Mouse (Mus musculus) T-helper 17 cell (primary cell): Measurements from ENCODE around the gene Ager.

Experiments used
- in situ Hi-C, 2 experiments: fragments of 300-600 bp; cut with MboI, MseI; formaldehyde crosslinking; loops; 1 replicate in 1 of 2; 2 replicates in 1 of 2; pipeline ENCODE4 v1.15.1; 2025; ENCODE audit warnings: high pct_unique_total_duplicates in 2 of 2

Ager gene

GRCm38 (mm10) chr17:34628644-34628967 is 30.9 kb downstream of the Ager start:
- in situ Hi-C loops = no loop called here

GRCm38 (mm10) chr17:34629221-34629751 is 31.6 kb downstream of the Ager start, which contains the start of gene Prrt1:
Prrt1 (plus strand) TSS chr17:34629533.
- in situ Hi-C loops = no loop called here

GRCm38 (mm10) chr17:34629796-34630603 is 32.3 kb downstream of the Ager start:
- in situ Hi-C loops = no loop called here

GRCm38 (mm10) chr17:34630761-34631301 is 33.2 kb downstream of the Ager start:
- in situ Hi-C loops = no loop called here

GRCm38 (mm10) chr17:34631647-34632046 is 34.0 kb downstream of the Ager start:
- in situ Hi-C loops = no loop called here

GRCm38 (mm10) chr17:34632261-34632691 is 34.6 kb downstream of the Ager start:
- in situ Hi-C loops = no loop called here

- in situ Hi-C loops = no loop called here
Observed at GRCm38 (mm10) chr17:34635671-34636070, 38.0 kb downstream of the Ager start.

GRCm38 (mm10) chr17:34637459-34637858 is 39.8 kb downstream of the Ager start:
- in situ Hi-C loops = no loop called here

- in situ Hi-C loops = no loop called here
Observed at GRCm38 (mm10) chr17:34639461-34640255, 42.0 kb downstream of the Ager start.

GRCm38 (mm10) chr17:34640778-34641601 is 43.3 kb downstream of the Ager start:
- in situ Hi-C loops = no loop called here

- in situ Hi-C loops = no loop called here
Observed at GRCm38 (mm10) chr17:34641945-34642344, 44.3 kb downstream of the Ager start.

GRCm38 (mm10) chr17:34643379-34643778 is 45.7 kb downstream of the Ager start:
- in situ Hi-C loops = no loop called here

GRCm38 (mm10) chr17:34643944-34644343 is 46.3 kb downstream of the Ager start:
- in situ Hi-C loops = no loop called here

GRCm38 (mm10) chr17:34644608-34645007 is 46.9 kb downstream of the Ager start, which contains the start of gene Fkbpl:
Fkbpl (plus strand) TSS chr17:34644764.
- in situ Hi-C loops = no loop called here

GRCm38 (mm10) chr17:34645256-34645829 is 47.7 kb downstream of the Ager start:
- in situ Hi-C loops = no loop called here

- in situ Hi-C loops = no loop called here
Observed at GRCm38 (mm10) chr17:34645831-34646511, 48.3 kb downstream of the Ager start.

GRCm38 (mm10) chr17:34646906-34647787 is 49.5 kb downstream of the Ager start, which contains the start of gene Atf6b:
Atf6b (plus strand) TSS chr17:34647146.
- in situ Hi-C loops = no loop called here

- in situ Hi-C loops = no loop called here
Observed at GRCm38 (mm10) chr17:34648141-34648890, 50.7 kb downstream of the Ager start.
